Mouse (Mus musculus): ENCODE data around the gene Slc44a2. TPM values are rescaled to one million over a fixed set of nuclear protein-coding genes. Genes with fewer than 3 reads are reported as not detected.

The Slc44a2 gene
- total RNA-seq, 1 experiment from 2014 or later, result 46.3 TPM

GRCm38 (mm10) chr9:21383966-21384365 lies 63.5 kb downstream of the Slc44a2 start:
- no peak for DNase-seq

- no peak for DNase-seq
Observed at GRCm38 (mm10) chr9:21392646-21393175, 72.2 kb downstream of the Slc44a2 start.

GRCm38 (mm10) chr9:21395692-21396091 lies 75.2 kb downstream of the Slc44a2 start:
- DNase-seq, result no peak

- DNase-seq, result no peak
Observed at GRCm38 (mm10) chr9:21397170-21397569, 76.7 kb downstream of the Slc44a2 start.

- DNase-seq, result no peak
Observed at GRCm38 (mm10) chr9:21401042-21401441, 80.5 kb downstream of the Slc44a2 start.

GRCm38 (mm10) chr9:21402764-21403253 lies 82.3 kb downstream of the Slc44a2 start:
- no peak for DNase-seq

GRCm38 (mm10) chr9:21403745-21404144 lies 83.2 kb downstream of the Slc44a2 start:
- no peak for DNase-seq

Other genes with a start within 250 kb of the Slc44a2 start
- gene Gm49373, start 247.6 kb upstream of the Slc44a2 start, total RNA-seq (2021), result 0.52 TPM in 1 of 2 replicates, not detected in the other
- gene Fdx1l, start 247.1 kb upstream of the Slc44a2 start, total RNA-seq (2021), result 32.4 and 36.5 TPM in 2 replicates
- gene Gm38431, start 228.7 kb upstream of the Slc44a2 start, total RNA-seq (2021), result 2.5 and 9.4 TPM in 2 replicates
- gene Raver1, start 228.7 kb upstream of the Slc44a2 start, total RNA-seq (2021), result 52.1 and 60.0 TPM in 2 replicates
- 17.7 and 22.4 TPM in 2 replicates for gene Tyk2, start 189.5 kb upstream of the Slc44a2 start, total RNA-seq (2021)
- 190 and 202 TPM in 2 replicates for gene Cdc37, start 170.7 kb upstream of the Slc44a2 start, total RNA-seq (2021)
- 12.9 and 13.1 TPM in 2 replicates for gene Pde4a, start 155.0 kb upstream of the Slc44a2 start, total RNA-seq (2021)
- gene Keap1, start 81.3 kb upstream of the Slc44a2 start, total RNA-seq (2021), result 50.8 and 51.5 TPM in 2 replicates
- 0.88 and 1.3 TPM in 2 replicates for gene S1pr5, start 72.3 kb upstream of the Slc44a2 start, total RNA-seq (2021)
- gene Atg4d, start 55.4 kb upstream of the Slc44a2 start, total RNA-seq (2021), result 37.5 and 42.2 TPM in 2 replicates
- 34.7 and 48.1 TPM in 2 replicates for gene Kri1, start 32.7 kb upstream of the Slc44a2 start, total RNA-seq (2021)
- gene Cdkn2d, start 29.3 kb upstream of the Slc44a2 start, total RNA-seq (2021), result 13.5 and 19.9 TPM in 2 replicates
- not detected in 2 replicates for gene Ap1m2, start 8.4 kb upstream of the Slc44a2 start, total RNA-seq (2021)
- 68.9 and 69.5 TPM in 2 replicates for gene Ilf3, start 47.2 kb downstream of the Slc44a2 start, total RNA-seq (2021)
- gene Qtrt1, start 91.1 kb downstream of the Slc44a2 start, total RNA-seq (2021), result 17.0 and 25.1 TPM in 2 replicates
- 110 and 126 TPM in 2 replicates for gene Dnm2, start 104.2 kb downstream of the Slc44a2 start, total RNA-seq (2021)
- 26.8 and 37.1 TPM in 2 replicates for gene Tmed1, start 189.6 kb downstream of the Slc44a2 start, total RNA-seq (2021)
- gene AB124611, start 205.5 kb downstream of the Slc44a2 start, total RNA-seq (2021), result 1.3 TPM in 1 of 2 replicates, not detected in the other
- 45.6 and 54.0 TPM in 2 replicates for gene Carm1, start 226.2 kb downstream of the Slc44a2 start, total RNA-seq (2021)